Mouse (Mus musculus): ENCODE data around the gene Gm47791.

Gm47791 gene

GRCm38 (mm10) chr1:82771022-82771586, at the start of gene Gm47791:
Gene Gm47791 (minus strand): TSS chr1:82771243.
- peak; percentile 32 for DNase-seq (ENCODE audit: low spot score)

GRCm38 (mm10) chr1:82820626-82821186, 49.7 kb upstream of the Gm47791 start:
- no peak for DNase-seq (ENCODE audit: low spot score)

- no peak for DNase-seq (ENCODE audit: low spot score)
Observed at GRCm38 (mm10) chr1:82820179-82820578, 49.1 kb upstream of the Gm47791 start.

GRCm38 (mm10) chr1:82819366-82819765, 48.3 kb upstream of the Gm47791 start:
- DNase-seq (ENCODE audit: low spot score), result no peak

- no peak for DNase-seq (ENCODE audit: low spot score)
Observed at GRCm38 (mm10) chr1:82815941-82816716, 45.1 kb upstream of the Gm47791 start.

GRCm38 (mm10) chr1:82811766-82812165, 40.7 kb upstream of the Gm47791 start:
- DNase-seq (ENCODE audit: low spot score), result no peak

GRCm38 (mm10) chr1:82808564-82808963, 37.5 kb upstream of the Gm47791 start:
- no peak for DNase-seq (ENCODE audit: low spot score)

GRCm38 (mm10) chr1:82807206-82807605, 36.2 kb upstream of the Gm47791 start:
- no peak for DNase-seq (ENCODE audit: low spot score)

- no peak for DNase-seq (ENCODE audit: low spot score)
Observed at GRCm38 (mm10) chr1:82806391-82806790, 35.3 kb upstream of the Gm47791 start.

GRCm38 (mm10) chr1:82804059-82804458, 33.0 kb upstream of the Gm47791 start:
- DNase-seq (ENCODE audit: low spot score), result no peak

- DNase-seq (ENCODE audit: low spot score), result no peak
Observed at GRCm38 (mm10) chr1:82803608-82804007, 32.6 kb upstream of the Gm47791 start.

- no peak for DNase-seq (ENCODE audit: low spot score)
Observed at GRCm38 (mm10) chr1:82801105-82801783, 30.2 kb upstream of the Gm47791 start.

GRCm38 (mm10) chr1:82798922-82799321, 27.9 kb upstream of the Gm47791 start:
- DNase-seq (ENCODE audit: low spot score), result peak; percentile 73

- no peak for DNase-seq (ENCODE audit: low spot score)
Observed at GRCm38 (mm10) chr1:82798304-82798703, 27.3 kb upstream of the Gm47791 start.

GRCm38 (mm10) chr1:82797088-82797487, 26.0 kb upstream of the Gm47791 start:
- DNase-seq (ENCODE audit: low spot score), result no peak

- DNase-seq (ENCODE audit: low spot score), result no peak
Observed at GRCm38 (mm10) chr1:82795702-82796443, 24.8 kb upstream of the Gm47791 start.

- DNase-seq (ENCODE audit: low spot score), result no peak
Observed at GRCm38 (mm10) chr1:82795211-82795610, 24.2 kb upstream of the Gm47791 start.

- DNase-seq (ENCODE audit: low spot score), result no peak
Observed at GRCm38 (mm10) chr1:82793986-82794385, 22.9 kb upstream of the Gm47791 start.

- DNase-seq (ENCODE audit: low spot score), result no peak
Observed at GRCm38 (mm10) chr1:82793110-82793509, 22.1 kb upstream of the Gm47791 start.

- DNase-seq (ENCODE audit: low spot score), result no peak
Observed at GRCm38 (mm10) chr1:82792238-82792637, 21.2 kb upstream of the Gm47791 start.

- DNase-seq (ENCODE audit: low spot score), result no peak
Observed at GRCm38 (mm10) chr1:82791105-82791504, 20.1 kb upstream of the Gm47791 start.

- DNase-seq (ENCODE audit: low spot score), result no peak
Observed at GRCm38 (mm10) chr1:82788070-82788469, 17.0 kb upstream of the Gm47791 start.
